Mouse (Mus musculus) CH12.LX (cell line): ENCODE measurements around the gene Trpt1.

Source experiments
- CHD1 ChIP-seq: IDR thresholded peaks from 2 replicates; pipeline ENCODE4 v1.6.1; 2012; ENCODE audit warnings: low read depth, low read length, improper control_type of control experiment, inconsistent platforms
- CTCF ChIP-seq, 2 experiments: IDR thresholded peaks in 1 of 2; conservative IDR thresholded peaks in 1 of 2; 2 replicates each; pipeline ENCODE4 v1.5.1; 2011 to 2012; ENCODE audit warnings: low read depth in 2 of 2, low read length in 2 of 2, improper control_type of control experiment in 1 of 2, inconsistent platforms in 1 of 2, mild to moderate bottlenecking in 1 of 2, moderate library complexity in 1 of 2
- POLR2A ChIP-seq: IDR thresholded peaks from 2 replicates; pipeline ENCODE4 v1.6.1; 2011; ENCODE audit warnings: low read depth, mild to moderate bottlenecking, improper control_type of control experiment, low read length

- no peak for TF ChIP-seq CTCF (conservative IDR thresholded peaks at IDR 0.05 in 1 of 2, IDR thresholded peaks at IDR 0.05 in 1 of 2; ENCODE audit: low read depth in 2 of 2, low read length in 2 of 2)
- TF ChIP-seq POLR2A, result no peak
- TF ChIP-seq CHD1, result no peak
Measured at GRCm38 (mm10) chr19:6978639-6978974, 17.3 kb upstream of the Trpt1 start.
